Mouse (Mus musculus) CD4-positive naive resting alpha-beta T cell, adult 76 days (primary cell): ENCODE measurements around the gene Smoc1. TPM values are rescaled to one million over a fixed set of nuclear protein-coding genes. Genes with fewer than 3 reads are reported as not detected.

Source experiments
- total RNA-seq: library from RNA; stranded (reverse); gene quantifications from one replicate; pipeline ENCODE4 v1.2.4, GENCODE M21; 2023

Gene Smoc1
- 0.85 TPM for total RNA-seq

GRCm38 (mm10) chr12:81026277-81026994, at the start of gene Smoc1:
TSS of gene Smoc1 (plus strand) at chr12:81026808.

Other genes with a start within 250 kb of the Smoc1 start
- gene Susd6, start 236.3 kb upstream of the Smoc1 start, total RNA-seq, result 137 TPM
- 1,369 TPM for gene Srsf5, start 81.3 kb upstream of the Smoc1 start, total RNA-seq
- not detected for gene Slc10a1, start 58.1 kb upstream of the Smoc1 start, total RNA-seq